Mouse (Mus musculus) limb, embryonic 11.5 days (tissue): ENCODE data around the gene Gm826. TPM values are rescaled to one million over a fixed set of nuclear protein-coding genes. Genes with fewer than 3 reads are reported as not detected.

Experiments used
- ATAC-seq: fragments of 200-750 bp; cut with Nextera tagmentation; 2 replicates; pipeline ENCODE4 v1.8.0; 2017; ENCODE audit warnings: low read depth; ENCODE audit not compliant: insufficient number of reproducible peaks, low FRiP score, low TSS enrichment
- DNase-seq: peaks from one replicate; pipeline ENCODE4 v3.0.0-alpha.2; 2015; ENCODE audit warnings: low spot score
- H3K27ac ChIP-seq: fragments of 300-500 bp; sonication (generic); replicated peaks from 2 replicates; pipeline ENCODE4 v1.5.1; 2014; ENCODE audit warnings: low read depth, mild to moderate bottlenecking, low read length
- H3K27me3 ChIP-seq: fragments of 300-500 bp; sonication (generic); 2 replicates; pipeline ENCODE4 v1.6.1; 2014; ENCODE audit warnings: mild to moderate bottlenecking, low read length, mixed read lengths; ENCODE audit not compliant: control insufficient read depth, insufficient read depth
- H3K36me3 ChIP-seq: fragments of 300-500 bp; sonication (generic); 2 replicates; pipeline ENCODE4 v1.6.1; 2014; ENCODE audit warnings: mild to moderate bottlenecking, low read length, moderate library complexity, mixed read lengths; ENCODE audit not compliant: control insufficient read depth, insufficient read depth
- H3K4me1 ChIP-seq: fragments of 300-500 bp; sonication (generic); 2 replicates; pipeline ENCODE4 v1.6.1; 2014; ENCODE audit warnings: low read length, mixed read lengths; ENCODE audit not compliant: control insufficient read depth, insufficient read depth
- H3K4me2 ChIP-seq: fragments of 300-500 bp; sonication (generic); 2 replicates; pipeline ENCODE4 v1.6.1; 2014; ENCODE audit warnings: low read depth, mild to moderate bottlenecking, moderate library complexity; ENCODE audit not compliant: severe bottlenecking
- H3K4me3 ChIP-seq: fragments of 300-500 bp; sonication (generic); 2 replicates; pipeline ENCODE4 v1.5.1; 2014; ENCODE audit warnings: low read depth, low read length
- H3K9ac ChIP-seq: fragments of 300-500 bp; sonication (generic); 2 replicates; pipeline ENCODE4 v1.6.1; 2014; ENCODE audit warnings: mild to moderate bottlenecking, low read length
- H3K9me3 ChIP-seq: fragments of 300-500 bp; sonication (generic); 2 replicates; pipeline ENCODE4 v1.6.1; 2016; ENCODE audit warnings: low read length; ENCODE audit not compliant: control insufficient read depth
- WGBS: fragments of 180-500 bp; shearing (Covaris S2); extraction: QIAGEN DNeasy Blood & Tissue Kit; methylation state at CpG from one replicate; pipeline ENCODE4 v1.1.7; 2014; 5-methylcytosine and 5-hydroxymethylcytosine counted together
- polyA plus RNA-seq: library from polyadenylated mRNA; unstranded; fragments of >200 nt; fragmentation: Nextera tagmentation; extraction: Ambion mirVana; gene quantifications from 2 replicates; pipeline ENCODE4 v1.2.1, GENCODE M21; 2014

Gm826 gene
- 0.21 TPM in 1 of 2 replicates, not detected in the other for polyA plus RNA-seq

DNA sequence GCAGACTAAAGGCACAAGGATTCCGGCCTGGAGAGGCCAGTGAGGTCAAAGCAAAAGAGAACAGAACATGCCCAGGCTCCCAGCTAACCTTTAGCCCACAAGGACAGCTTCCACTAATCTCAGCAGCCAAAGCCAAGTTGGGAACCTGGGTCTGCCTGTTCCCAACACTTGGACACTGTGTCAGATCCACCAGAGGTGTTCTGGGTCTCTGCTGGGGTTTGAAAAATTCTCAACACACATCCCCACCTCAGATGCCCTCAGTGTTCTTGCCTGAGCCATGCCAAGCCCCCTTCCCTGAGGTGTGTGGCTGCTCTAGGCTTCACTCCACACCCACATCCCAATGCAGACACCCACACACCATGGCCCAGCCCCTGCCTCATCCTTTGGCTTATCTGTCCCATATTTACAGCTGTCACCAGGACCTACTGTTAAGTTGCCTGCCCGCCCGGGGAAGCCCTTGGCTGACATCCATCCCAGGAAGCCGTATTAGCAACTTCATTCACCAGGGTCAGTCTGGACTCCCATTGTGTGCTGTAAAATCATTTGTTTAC lies at the start of gene Gm826:
Gene Gm826 (minus strand): TSS at position 52 of the 551 bp plus-strand sequence.
- Histone ChIP-seq H3K4me1 (peaks cover 3% of the 10 kb centered on the region), H3K4me2 (no peak within 1 kb of the TSS), H3K36me3 (no peaks in the 10 kb centered on the region), H3K4me3 (no peak within 1 kb of the TSS), H3K9ac (no peak within 1 kb of the TSS), H3K27ac (no peak within 1 kb of the TSS), H3K27me3 (no peaks in the 10 kb centered on the region), H3K9me3 (no peaks in the 10 kb centered on the region)
- ATAC-seq (no peak), DNase-seq (no peak)
- 54% methylated on average over 4 of the region's 4 CpGs for WGBS

GRCm38 (mm10) chr2:160383418-160383817 lies 49.5 kb upstream of the Gm826 start:
- Histone ChIP-seq H3K27ac (no peak overlapping the region), H3K36me3 (no peaks in the 10 kb centered on the region), H3K9me3 (no peaks in the 10 kb centered on the region), H3K27me3 (no peaks in the 10 kb centered on the region), H3K4me2 (no peak overlapping the region), H3K4me1 (no peaks in the 10 kb centered on the region), H3K4me3 (no peak overlapping the region), H3K9ac (no peak overlapping the region)
- no peak for DNase-seq
- WGBS = 52% methylated on average over 3 of the region's 3 CpGs
- ATAC-seq = no peak

DNA sequence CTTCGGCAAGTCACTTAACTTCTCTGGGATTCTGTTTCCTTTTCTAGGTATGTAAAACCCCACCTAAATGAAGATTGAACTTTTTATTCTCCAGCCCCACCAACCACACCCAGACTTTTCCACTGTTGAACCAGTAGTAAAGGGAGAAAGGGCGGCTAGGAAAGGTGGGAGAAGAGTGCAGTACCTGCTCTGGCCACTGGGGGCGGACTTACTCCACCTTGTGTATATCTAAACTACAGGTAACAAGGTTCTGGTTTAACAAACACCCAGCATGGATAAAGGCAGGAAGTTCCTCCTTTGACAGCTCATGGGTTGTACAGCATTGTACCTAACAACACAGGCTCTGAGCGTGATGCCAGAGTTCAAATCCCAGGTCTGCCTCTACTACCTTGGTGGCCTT lies 44.3 kb upstream of the Gm826 start:
- H3K9ac ChIP-seq = no peak overlapping the region
- H3K9me3 ChIP-seq = no peaks in the 10 kb centered on the region
- ATAC-seq = no peak
- peak; percentile 71 for DNase-seq
- peaks cover 9% of the 10 kb centered on the region for H3K27me3 ChIP-seq
- no peaks in the 10 kb centered on the region for H3K36me3 ChIP-seq
- H3K4me1 ChIP-seq = 0 out of 2 replicates have a peak, but pooled peaks cover 2% of the 10 kb centered on the region
- 45% methylated on average over 4 of the region's 4 CpGs for WGBS
- H3K4me3 ChIP-seq = no peak overlapping the region
- no peak overlapping the region for H3K27ac ChIP-seq
- no peak overlapping the region for H3K4me2 ChIP-seq

GRCm38 (mm10) chr2:160376236-160376635 lies 42.3 kb upstream of the Gm826 start:
- H3K4me3 ChIP-seq = no peak overlapping the region
- no peak overlapping the region for H3K4me2 ChIP-seq
- 36% methylated on average over 5 of the region's 5 CpGs for WGBS
- 0 out of 2 replicates have a peak, but pooled peaks cover 2% of the 10 kb centered on the region for H3K4me1 ChIP-seq
- no peaks in the 10 kb centered on the region for H3K36me3 ChIP-seq
- no peak overlapping the region for H3K27ac ChIP-seq
- peaks cover 27% of the 10 kb centered on the region for H3K27me3 ChIP-seq
- ATAC-seq (no peak), DNase-seq (no peak)
- no peaks in the 10 kb centered on the region for H3K9me3 ChIP-seq
- H3K9ac ChIP-seq = no peak overlapping the region

DNA sequence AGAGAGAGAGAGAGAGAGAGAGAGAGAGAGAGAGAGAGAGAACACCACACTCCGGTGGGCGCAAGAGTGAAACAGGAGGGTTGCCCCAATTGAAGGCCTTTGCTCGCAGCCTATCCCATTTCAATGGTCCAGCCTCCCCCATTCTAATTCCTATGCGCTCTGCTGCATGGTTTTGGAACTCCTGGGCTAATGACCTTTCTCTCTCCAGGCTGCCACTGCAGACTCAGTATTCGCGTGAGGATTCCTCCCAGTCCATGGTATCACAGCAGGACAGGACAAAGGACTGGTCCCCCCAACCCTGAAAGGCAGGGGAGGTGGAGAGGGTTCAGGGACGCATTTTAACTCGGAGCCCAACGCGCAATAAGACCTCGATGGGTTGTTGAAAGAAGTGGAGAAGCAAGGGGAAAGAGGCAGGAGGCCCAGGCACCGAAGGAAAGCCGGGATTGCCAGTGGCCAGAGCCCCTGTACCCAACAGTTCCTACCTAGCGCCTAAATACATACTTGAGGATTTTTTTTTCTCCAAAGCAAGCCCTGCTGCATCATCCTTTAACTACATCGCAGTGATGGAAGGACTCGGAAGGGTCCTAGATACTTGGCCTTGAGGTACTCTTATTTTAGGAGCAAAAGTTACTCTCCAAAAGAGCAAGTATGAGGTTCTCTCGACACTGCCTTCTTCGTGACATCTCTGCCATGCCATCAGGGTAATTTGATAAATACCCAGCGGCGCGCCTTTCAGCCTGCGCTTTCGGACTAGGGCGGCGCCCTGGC lies 35.9 kb upstream of the Gm826 start:
- no peak overlapping the region for H3K9ac ChIP-seq
- no peaks in the 10 kb centered on the region for H3K36me3 ChIP-seq
- peak overlapping the region; percentile 97 for H3K4me2 ChIP-seq
- 3% methylated on average over 25 of the region's 25 CpGs for WGBS
- H3K27me3 ChIP-seq = peaks cover 66% of the 10 kb centered on the region
- 0 out of 2 replicates have a peak overlapping the region, but pooled peaks have one; percentile 1 for H3K4me3 ChIP-seq
- DNase-seq (no peak), ATAC-seq (no peak)
- H3K9me3 ChIP-seq = no peaks in the 10 kb centered on the region
- H3K27ac ChIP-seq = no peak overlapping the region
- peaks cover 14% of the 10 kb centered on the region for H3K4me1 ChIP-seq

DNA sequence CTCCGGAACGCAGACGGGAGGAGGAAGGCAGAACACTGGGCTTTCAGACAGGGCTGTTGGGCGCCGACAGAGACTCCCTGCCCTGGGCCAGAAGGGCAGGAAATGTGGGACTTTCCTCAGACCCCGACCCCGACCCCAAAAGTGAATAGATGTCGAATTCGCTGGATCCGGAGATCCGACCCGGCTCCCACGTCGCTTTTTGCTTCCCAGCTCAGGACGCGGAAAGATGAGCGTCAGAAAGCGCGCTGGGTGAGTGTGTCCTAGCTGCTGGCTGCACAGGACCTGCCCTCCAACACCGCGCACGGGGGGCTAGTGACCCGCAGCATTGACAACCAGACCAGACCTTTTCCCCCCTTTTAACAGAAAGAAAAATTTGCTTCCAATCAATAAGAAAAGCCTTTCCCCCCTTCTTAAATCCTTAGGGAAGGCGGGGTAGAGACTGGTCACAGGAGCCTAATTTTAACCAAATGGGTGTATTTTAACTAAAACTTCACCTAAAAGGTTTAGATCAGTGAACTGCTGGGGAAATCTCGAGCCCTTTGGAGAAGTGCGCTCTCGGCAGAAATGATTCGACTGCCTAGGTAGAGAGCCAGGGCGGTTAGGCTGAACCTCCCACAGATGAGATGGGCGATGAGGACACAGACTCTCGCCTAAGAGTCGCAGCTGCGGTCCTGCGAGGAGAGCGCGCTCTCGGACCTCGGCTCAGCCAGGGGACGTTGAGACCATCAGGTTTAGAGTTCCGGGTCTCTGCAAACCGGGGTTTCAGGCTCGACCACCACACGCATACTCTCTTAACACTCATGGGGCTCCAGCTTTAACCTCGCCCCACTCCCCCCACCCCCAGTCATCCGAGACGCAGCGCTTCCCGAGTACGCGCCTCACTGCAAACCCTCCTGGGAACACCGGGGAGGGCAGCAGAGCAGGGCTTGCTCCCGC lies 34.7 kb upstream of the Gm826 start:
- Histone ChIP-seq H3K27ac (no peak overlapping the region), H3K4me1 (peaks cover 14% of the 10 kb centered on the region), H3K9ac (no peak overlapping the region), H3K36me3 (no peaks in the 10 kb centered on the region), H3K4me2 (peak overlapping the region; percentile 97), H3K9me3 (no peaks in the 10 kb centered on the region), H3K4me3 (peak overlapping the region; percentile 27), H3K27me3 (peaks cover 68% of the 10 kb centered on the region)
- ATAC-seq = no peak
- WGBS = under 1% methylated on average over 52 of the region's 52 CpGs
- DNase-seq = peak; percentile 66

GRCm38 (mm10) chr2:160367448-160368208 lies 33.7 kb upstream of the Gm826 start:
- no peaks in the 10 kb centered on the region for H3K9me3 ChIP-seq
- H3K4me1 ChIP-seq = peaks cover 14% of the 10 kb centered on the region
- peak overlapping the region; percentile 43 for H3K4me3 ChIP-seq
- peak overlapping the region; percentile 97 for H3K4me2 ChIP-seq
- DNase-seq = peak; percentile 98
- H3K36me3 ChIP-seq = no peaks in the 10 kb centered on the region
- under 1% methylated on average over 45 of the region's 45 CpGs for WGBS
- peaks cover 69% of the 10 kb centered on the region for H3K27me3 ChIP-seq
- ATAC-seq = no peak; the same call in 1 of the 2 replicates
- H3K9ac ChIP-seq = peak overlapping the region; percentile 72
- no peak overlapping the region for H3K27ac ChIP-seq
